Mouse (Mus musculus) megakaryocyte, embryonic 14.5 days (primary cell): Measurements from ENCODE around the gene Icosl.

Experiments used
- FLI1 ChIP-seq: IDR thresholded peaks from 2 replicates; pipeline ENCODE4 v1.6.1; 2012; ENCODE audit warnings: low read length, inconsistent platforms, mixed read lengths
- GATA1 ChIP-seq: IDR thresholded peaks from 3 replicates; pipeline ENCODE4 v1.6.1; 2012; ENCODE audit warnings: mixed read lengths, low read length, inconsistent platforms, borderline replicate concordance

GRCm38 (mm10) chr10:78031987-78032386, 37.1 kb upstream of the Icosl start:
- TF ChIP-seq GATA1 = no peak
- TF ChIP-seq FLI1 = no peak
